Mouse (Mus musculus) spleen, postnatal 0 days (tissue): ENCODE measurements around the gene Gm20708. TPM values are rescaled to one million over a fixed set of nuclear protein-coding genes. Genes with fewer than 3 reads are reported as not detected.

Source experiments
- polyA plus RNA-seq: library from polyadenylated mRNA; unstranded; fragments of >200 nt; fragmentation: Nextera tagmentation; extraction: Ambion mirVana; gene quantifications from 2 replicates; pipeline ENCODE4 v1.2.1, GENCODE M21; 2015

Gene Gm20708
- 1.2 TPM in 2 replicates for polyA plus RNA-seq

DNA sequence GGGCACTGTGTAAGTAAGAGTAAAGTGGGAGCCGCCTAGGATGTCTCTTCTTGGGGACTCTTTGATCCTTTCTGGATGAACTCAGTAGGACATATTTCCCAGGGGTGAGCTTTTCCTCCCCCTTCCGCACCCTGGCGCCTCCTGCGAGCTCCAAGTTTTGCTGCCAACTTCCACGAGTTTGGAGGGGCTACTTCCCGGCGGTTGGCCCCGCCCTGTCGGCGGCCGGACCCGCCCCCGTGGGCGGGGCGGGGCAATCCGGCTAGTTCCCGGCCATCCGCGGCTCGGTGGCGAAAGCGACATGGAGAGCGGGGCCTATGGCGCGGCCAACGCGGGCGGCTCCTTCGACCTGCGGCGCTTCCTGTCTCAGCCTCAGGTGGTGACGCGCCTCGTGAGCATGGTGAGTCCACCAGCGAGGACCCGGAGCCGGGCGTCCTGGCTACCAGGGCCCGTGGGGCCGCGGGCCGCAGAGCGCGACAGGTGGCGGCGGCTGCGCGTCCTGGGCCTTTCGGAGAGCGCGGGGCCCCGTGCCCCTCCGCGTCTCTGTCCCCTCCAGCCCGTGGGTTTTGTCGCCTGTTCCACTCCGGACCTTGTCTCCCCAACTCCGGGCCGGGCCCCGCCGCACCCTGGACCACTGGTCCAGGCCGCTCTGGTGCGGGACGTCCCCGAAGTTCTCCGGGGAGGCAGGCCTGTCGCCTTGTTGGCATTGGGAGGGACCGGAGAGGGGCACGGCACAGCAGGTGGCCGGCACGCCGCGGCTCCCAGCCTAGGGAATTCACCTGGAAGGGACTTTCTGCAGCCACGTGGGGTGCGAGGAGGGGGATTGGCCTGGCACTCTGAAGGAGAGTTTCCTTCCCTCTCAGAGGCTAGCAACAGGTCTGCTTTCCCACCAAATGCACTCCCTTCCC, at the start of gene Gm20708, which contains the start of gene Syngr2:
TSS of gene Gm20708 (plus strand) at position 262 of the 905 bp plus-strand sequence.
TSS of gene Syngr2 (plus strand) at position 262 of the 905 bp plus-strand sequence.

DNA sequence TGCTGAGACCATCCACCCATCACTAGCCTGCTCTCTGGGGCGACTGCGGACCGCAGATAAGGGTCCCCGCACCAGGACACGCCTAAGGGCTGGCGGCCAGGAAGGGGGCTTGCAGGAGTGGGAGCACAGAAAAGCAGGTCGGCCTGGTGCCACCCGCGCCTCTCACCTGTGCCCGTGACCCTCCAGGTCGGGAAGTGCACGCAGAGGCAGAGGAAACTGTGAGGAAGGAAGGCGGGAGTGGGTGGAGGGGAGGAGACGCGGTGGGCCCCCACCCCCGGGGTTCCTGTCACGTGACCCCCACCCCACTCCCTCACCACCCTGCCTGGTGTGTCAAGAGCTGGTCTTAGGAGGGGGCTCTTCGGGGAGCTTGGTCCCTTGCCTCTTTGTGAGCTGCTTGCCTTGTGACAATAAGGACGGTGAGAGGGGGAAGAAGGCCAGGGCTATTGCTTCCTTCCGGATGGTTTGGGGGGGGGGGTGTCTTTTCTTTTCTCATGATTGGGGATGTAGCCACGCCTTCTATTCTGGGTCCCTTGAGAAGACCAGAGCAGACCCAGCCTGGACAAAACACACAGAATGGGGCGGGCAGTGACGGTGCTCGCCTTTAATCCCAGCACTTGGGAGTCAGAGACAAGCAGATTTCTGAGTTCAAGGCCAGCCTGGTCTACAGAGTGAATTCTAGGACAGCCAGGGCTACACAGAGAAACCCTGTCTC, 27.3 kb upstream of the Gm20708 start, which contains the start of the genes Tmc8 and Tmc6:
TSS of gene Tmc8 (plus strand) at position 84 of the 712 bp plus-strand sequence.
TSS of gene Tmc6 (minus strand) at position 206 of the 712 bp plus-strand sequence.

DNA sequence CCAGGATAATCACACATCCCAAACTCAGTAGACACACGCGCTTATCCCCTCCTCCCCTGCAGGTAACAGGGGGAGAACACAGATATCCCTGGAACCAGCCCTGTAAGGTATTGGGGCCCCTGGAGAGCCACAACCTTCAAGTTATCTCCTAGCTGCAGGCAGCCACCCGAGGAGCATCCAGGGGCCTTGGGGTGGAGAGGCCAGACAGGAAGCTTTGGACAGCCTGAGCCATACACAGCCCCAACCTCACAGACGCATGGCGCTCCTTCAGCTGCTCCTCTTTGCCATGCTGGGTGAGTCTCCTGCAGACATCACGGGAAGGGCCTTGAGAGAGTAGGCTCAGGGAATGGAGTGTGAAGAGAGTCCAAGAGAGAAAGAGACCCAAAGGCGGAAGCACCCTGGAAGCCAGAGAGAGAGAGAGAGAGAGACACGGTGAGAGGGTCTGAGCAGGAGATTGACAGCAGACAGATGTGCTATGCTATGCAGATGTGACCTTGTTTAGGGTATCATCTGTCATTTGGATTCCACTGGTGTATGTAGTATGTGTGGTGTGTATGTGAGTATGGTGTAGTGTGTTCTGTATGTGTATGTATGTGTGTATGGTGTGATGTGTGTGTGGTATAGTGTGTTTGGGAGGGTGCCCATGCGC, 11.8 kb upstream of the Gm20708 start, which contains the start of gene 6030468B19Rik:
TSS of gene 6030468B19Rik (plus strand) at position 150 of the 649 bp plus-strand sequence.

DNA sequence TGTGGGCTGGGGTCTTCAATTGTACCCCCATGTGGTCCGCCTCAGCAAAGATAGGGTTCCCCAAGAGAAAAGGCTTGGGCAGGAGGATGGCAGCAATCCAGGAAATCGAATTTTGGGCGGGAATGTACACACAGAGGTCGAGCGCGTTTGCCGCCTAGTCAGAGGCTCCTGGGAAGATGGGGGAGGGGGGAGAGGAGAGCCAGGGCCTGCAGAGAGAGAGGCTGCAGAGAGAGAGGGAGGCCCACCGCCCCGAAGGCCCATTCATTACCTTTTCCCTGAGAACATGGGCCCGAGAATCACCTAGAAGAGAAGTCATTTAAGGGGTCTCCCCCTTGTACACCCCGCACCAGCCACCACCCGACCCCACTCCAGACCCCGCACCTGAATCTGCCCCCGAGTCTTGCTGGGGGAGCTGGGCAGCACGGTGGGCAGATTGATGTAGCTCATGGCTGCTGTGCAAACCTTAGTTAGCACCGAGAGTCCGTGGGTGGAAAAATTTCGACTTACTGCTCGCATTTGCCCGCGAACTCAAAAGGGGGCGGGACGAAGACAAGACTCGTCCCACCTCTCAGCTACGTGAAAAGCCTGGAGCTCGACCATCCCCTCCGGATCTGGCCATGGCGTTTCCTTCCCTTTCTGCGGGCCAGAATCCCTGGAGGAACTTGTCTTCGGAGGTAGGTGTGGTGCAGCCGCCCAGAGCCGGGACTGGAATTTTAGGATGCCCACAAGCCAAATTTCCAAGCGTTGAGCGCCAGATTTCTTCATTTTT, 16.0 kb downstream of the Gm20708 start, which contains the start of the genes Afmid and Tk1:
TSS of gene Afmid (plus strand) at position 592 of the 769 bp plus-strand sequence.
TSS of gene Tk1 (minus strand) at position 760 of the 769 bp plus-strand sequence.

DNA sequence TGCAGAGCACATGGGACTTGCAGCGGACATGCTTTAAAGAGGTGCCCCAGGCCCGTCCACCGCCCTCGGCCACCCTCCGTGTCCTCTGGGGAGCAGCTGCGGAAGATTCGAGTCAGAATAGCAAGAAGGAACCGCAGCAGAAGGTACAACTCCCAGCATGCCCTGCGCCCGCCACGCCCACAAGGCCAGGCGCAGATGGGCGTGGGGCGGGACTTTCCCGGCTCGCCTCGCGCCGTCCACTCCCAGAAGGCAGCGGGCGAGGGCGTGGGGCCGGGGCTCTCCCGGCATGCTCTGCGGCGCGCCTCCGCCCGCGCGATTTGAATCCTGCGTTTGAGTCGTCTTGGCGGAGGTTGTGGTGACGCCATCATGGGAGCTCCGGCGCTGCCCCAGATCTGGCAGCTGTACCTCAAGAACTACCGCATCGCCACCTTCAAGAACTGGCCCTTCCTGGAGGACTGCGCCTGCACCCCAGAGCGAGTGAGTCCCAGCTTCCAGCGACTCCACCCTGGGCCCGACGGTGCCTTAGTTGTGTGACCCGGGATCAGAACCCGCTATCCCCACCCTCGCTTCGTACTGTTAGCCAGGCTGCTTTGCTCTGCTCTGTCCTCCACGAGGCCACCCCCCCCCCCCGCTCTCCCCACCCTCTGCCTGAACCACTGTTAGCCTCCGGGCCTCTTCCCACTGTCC, 39.7 kb downstream of the Gm20708 start, which contains the start of gene Birc5:
TSS of gene Birc5 (plus strand) at position 267 of the 687 bp plus-strand sequence.

DNA sequence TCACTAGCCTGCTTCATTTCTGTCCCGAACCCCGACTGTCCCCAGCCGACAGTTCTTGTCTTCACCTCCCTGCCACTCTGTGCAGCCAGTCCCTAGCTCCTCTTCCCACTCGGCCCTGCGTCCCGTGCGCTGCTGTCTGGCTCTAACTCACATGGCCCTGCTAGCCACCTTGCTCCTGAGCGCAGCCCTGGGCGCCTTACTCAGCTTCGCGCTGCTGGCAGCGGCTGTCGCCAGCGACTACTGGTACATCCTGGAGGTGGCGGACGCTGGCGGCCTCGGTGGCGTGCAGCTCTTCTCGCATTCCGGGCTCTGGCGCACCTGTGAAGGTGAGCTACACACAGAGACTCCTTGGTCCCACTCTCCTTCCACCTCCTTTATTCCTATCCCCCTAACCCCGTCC, 51.1 kb downstream of the Gm20708 start, which contains the start of gene Tmem235:
TSS of gene Tmem235 (plus strand) at position 152 of the 400 bp plus-strand sequence.

DNA sequence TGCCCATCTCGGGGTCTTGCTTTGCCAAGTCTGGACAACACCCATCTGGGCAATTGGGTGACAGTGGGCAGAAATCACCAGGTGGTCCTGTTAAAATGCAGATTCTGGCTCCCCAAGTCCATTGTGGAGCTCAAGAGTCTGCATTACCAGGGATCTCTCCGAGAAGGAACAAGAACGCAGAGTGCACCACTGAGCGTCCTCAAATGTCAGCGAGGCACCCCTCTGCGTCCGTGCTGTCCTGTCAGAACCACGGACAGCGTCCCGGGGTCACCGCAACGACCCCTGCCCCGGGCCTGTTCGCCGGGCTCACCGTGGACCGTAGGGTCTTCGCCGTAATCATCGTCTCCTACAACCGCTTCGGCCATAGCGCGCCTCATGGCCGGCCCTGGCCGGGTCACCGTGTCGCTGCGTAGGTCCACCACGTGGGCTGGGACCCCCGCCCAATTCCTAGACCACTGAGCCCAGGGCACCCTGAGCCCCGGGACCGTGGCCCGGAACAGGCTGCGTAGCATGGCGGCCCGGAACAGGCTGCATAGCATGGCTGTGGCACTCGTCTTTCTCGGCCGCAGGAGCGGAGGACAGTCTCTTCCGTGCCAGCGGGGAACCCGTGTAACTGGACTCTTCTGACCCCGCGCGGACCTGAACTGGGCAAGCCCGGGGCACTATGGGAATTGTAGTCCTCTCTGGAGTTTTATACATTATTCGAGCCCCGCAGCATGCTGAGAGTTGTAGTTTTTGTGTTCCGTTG, 63.6 kb downstream of the Gm20708 start, which contains the start of gene Tha1:
TSS of gene Tha1 (minus strand) at position 621 of the 748 bp plus-strand sequence.

Other genes with a start within 250 kb of the Gm20708 start
- 6.9 and 8.3 TPM in 2 replicates for gene Tnrc6c, start 155.4 kb upstream of the Gm20708 start, polyA plus RNA-seq
- 13.6 and 17.3 TPM in 2 replicates for gene Tmc8, start 27.6 kb upstream of the Gm20708 start, polyA plus RNA-seq
- gene Tmc6, start 27.5 kb upstream of the Gm20708 start, polyA plus RNA-seq, result 50.6 and 52.6 TPM in 2 replicates
- 87.8 and 111 TPM in 2 replicates for gene 6030468B19Rik, start 12.0 kb upstream of the Gm20708 start, polyA plus RNA-seq
- gene Syngr2, start within 50 bp of the Gm20708 start, polyA plus RNA-seq, result 78.2 and 88.3 TPM in 2 replicates
- 14.7 and 15.3 TPM in 2 replicates for gene Afmid, start 16.3 kb downstream of the Gm20708 start, polyA plus RNA-seq
- 240 and 266 TPM in 2 replicates for gene Tk1, start 16.4 kb downstream of the Gm20708 start, polyA plus RNA-seq
- gene Birc5, start 39.6 kb downstream of the Gm20708 start, polyA plus RNA-seq, result 486 and 595 TPM in 2 replicates
- gene Tmem235, start 51.1 kb downstream of the Gm20708 start, polyA plus RNA-seq, result not detected in 2 replicates
- 2.4 and 3.1 TPM in 2 replicates for gene Tha1, start 63.8 kb downstream of the Gm20708 start, polyA plus RNA-seq
- 7.0 and 7.6 TPM in 2 replicates for gene Socs3, start 160.4 kb downstream of the Gm20708 start, polyA plus RNA-seq
- gene Pgs1, start 176.6 kb downstream of the Gm20708 start, polyA plus RNA-seq, result 18.8 and 20.9 TPM in 2 replicates